Mouse (Mus musculus): ENCODE measurements around the gene Evl.
A peak's percentile ranks its signal among the peaks of the same experiment; 100 is the strongest.

DNA sequence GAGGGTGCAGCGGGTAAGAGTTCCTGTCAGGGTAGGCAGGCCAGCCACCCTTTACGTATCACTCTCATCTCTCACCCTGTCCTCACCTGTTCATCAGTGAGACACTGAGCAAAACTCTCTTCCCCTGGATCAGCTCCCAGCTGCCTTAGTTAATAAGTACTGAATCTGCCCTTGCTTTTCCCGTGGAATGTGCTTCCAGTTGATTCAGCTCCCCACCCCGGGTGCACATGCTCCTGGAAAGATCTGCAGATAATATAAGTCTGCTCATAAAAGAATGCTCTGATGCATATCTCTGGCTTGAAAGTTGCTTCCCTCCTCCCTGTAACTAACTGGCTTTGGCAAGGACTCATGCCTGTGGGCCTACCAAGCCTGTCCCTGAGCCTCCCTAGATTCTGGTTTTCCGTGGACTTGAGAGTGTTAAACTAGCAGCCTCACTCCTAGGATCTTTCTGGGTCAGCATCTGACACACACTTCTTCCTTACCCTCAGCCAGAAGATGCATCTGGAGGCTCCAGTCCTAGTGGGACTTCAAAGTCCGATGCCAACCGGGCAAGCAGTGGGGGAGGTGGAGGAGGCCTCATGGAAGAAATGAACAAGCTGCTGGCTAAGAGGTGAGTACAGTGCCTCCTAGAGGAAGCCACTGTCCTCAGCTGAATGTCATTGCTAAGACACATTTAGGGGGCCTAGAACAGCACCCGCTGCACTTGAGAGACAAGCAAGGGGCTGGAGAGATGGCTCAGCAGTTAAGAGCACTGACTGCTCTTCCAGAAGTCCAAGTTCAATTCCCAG, 121.3 kb downstream of the Evl start:
- TF ChIP-seq CTCF (conservative IDR thresholded peaks at IDR 0.05; ENCODE audit: low read length) (peak; percentile 33), NANOG (IDR thresholded peaks at IDR 0.05; ENCODE audit: borderline replicate concordance, low read length) (no peak), POU5F1 (IDR thresholded peaks at IDR 0.05; ENCODE audit: borderline replicate concordance, low read length) (no peak)
